Mouse (Mus musculus): ENCODE results near the gene Ropn1l. TPM values are rescaled to one million over a fixed set of nuclear protein-coding genes. Genes with fewer than 3 reads are reported as not detected.

Gene Ropn1l
- polyA plus RNA-seq, 1 experiment from 2014 or later: 3.2 TPM

GRCm38 (mm10) chr15:31418686-31419024, 34.9 kb downstream of the Ropn1l start:
- ATAC-seq: peak; percentile 44; the same call in 1 of the 2 replicates
- H3K27ac ChIP-seq (ENCODE audit: low read depth, low read length): no peak overlapping the region
- H3K4me1 ChIP-seq (ENCODE audit: control insufficient read depth, insufficient read depth, low read length): no peaks in the 10 kb centered on the region
- H3K36me3 ChIP-seq (ENCODE audit: control insufficient read depth, insufficient read depth, low read length): no peaks in the 10 kb centered on the region
- DNase-seq (ENCODE audit: low spot score): peak; percentile 22
- 32% methylated on average over 7 of the region's 7 CpGs for WGBS
- no peak overlapping the region for H3K4me2 ChIP-seq (ENCODE audit: low read length)
- no peaks in the 10 kb centered on the region for H3K27me3 ChIP-seq (replicated peaks; ENCODE audit: control insufficient read depth, insufficient read depth, low read length)
- no peak overlapping the region for H3K9ac ChIP-seq (ENCODE audit: low read length)
- no peak overlapping the region for H3K4me3 ChIP-seq (ENCODE audit: low read depth, low read length)
- H3K9me3 ChIP-seq (replicated peaks; ENCODE audit: control insufficient read depth, low read length): no peaks in the 10 kb centered on the region

GRCm38 (mm10) chr15:31417796-31418685, 35.5 kb downstream of the Ropn1l start:
- peak; percentile 32 for ATAC-seq
- Histone ChIP-seq H3K36me3 (ENCODE audit: control insufficient read depth, insufficient read depth, low read length) (no peaks in the 10 kb centered on the region), H3K9ac (ENCODE audit: low read length) (no peak overlapping the region), H3K4me1 (ENCODE audit: control insufficient read depth, insufficient read depth, low read length) (no peaks in the 10 kb centered on the region), H3K27ac (ENCODE audit: low read depth, low read length) (no peak overlapping the region), H3K9me3 (replicated peaks; ENCODE audit: control insufficient read depth, low read length) (no peaks in the 10 kb centered on the region), H3K4me3 (ENCODE audit: low read depth, low read length) (no peak overlapping the region), H3K4me2 (ENCODE audit: low read length) (no peak overlapping the region), H3K27me3 (replicated peaks; ENCODE audit: control insufficient read depth, insufficient read depth, low read length) (no peaks in the 10 kb centered on the region)
- no peak for DNase-seq (ENCODE audit: low spot score)
- WGBS: 70% methylated on average over 21 of the region's 21 CpGs

GRCm38 (mm10) chr15:31417409-31417795, 36.1 kb downstream of the Ropn1l start:
- WGBS: 74% methylated on average over 6 of the region's 6 CpGs
- no peak overlapping the region for H3K27ac ChIP-seq (ENCODE audit: low read depth, low read length)
- no peak overlapping the region for H3K9ac ChIP-seq (ENCODE audit: low read length)
- no peak overlapping the region for H3K4me3 ChIP-seq (ENCODE audit: low read depth, low read length)
- H3K4me1 ChIP-seq (ENCODE audit: control insufficient read depth, insufficient read depth, low read length): no peaks in the 10 kb centered on the region
- no peaks in the 10 kb centered on the region for H3K36me3 ChIP-seq (ENCODE audit: control insufficient read depth, insufficient read depth, low read length)
- H3K4me2 ChIP-seq (ENCODE audit: low read length): no peak overlapping the region
- DNase-seq (ENCODE audit: low spot score) (no peak), ATAC-seq (no peak)
- H3K27me3 ChIP-seq (replicated peaks; ENCODE audit: control insufficient read depth, insufficient read depth, low read length): no peaks in the 10 kb centered on the region
- no peaks in the 10 kb centered on the region for H3K9me3 ChIP-seq (replicated peaks; ENCODE audit: control insufficient read depth, low read length)

GRCm38 (mm10) chr15:31415181-31415580, 38.4 kb downstream of the Ropn1l start:
- Histone ChIP-seq H3K27me3 (replicated peaks; ENCODE audit: control insufficient read depth, insufficient read depth, low read length) (no peaks in the 10 kb centered on the region), H3K4me1 (ENCODE audit: control insufficient read depth, insufficient read depth, low read length) (no peaks in the 10 kb centered on the region), H3K36me3 (ENCODE audit: control insufficient read depth, insufficient read depth, low read length) (no peaks in the 10 kb centered on the region), H3K9me3 (replicated peaks; ENCODE audit: control insufficient read depth, low read length) (no peaks in the 10 kb centered on the region), H3K27ac (ENCODE audit: low read depth, low read length) (no peak overlapping the region), H3K9ac (ENCODE audit: low read length) (no peak overlapping the region), H3K4me2 (ENCODE audit: low read length) (no peak overlapping the region), H3K4me3 (ENCODE audit: low read depth, low read length) (no peak overlapping the region)
- WGBS: 80% methylated on average over 4 of the region's 4 CpGs
- ATAC-seq: no peak
- no peak for DNase-seq (ENCODE audit: low spot score)

- ATAC-seq: no peak
- no peak overlapping the region for H3K4me3 ChIP-seq (ENCODE audit: low read depth, low read length)
- no peaks in the 10 kb centered on the region for H3K27me3 ChIP-seq (replicated peaks; ENCODE audit: control insufficient read depth, insufficient read depth, low read length)
- no peak overlapping the region for H3K9ac ChIP-seq (ENCODE audit: low read length)
- WGBS: 56% methylated on average over 6 of the region's 6 CpGs
- H3K36me3 ChIP-seq (ENCODE audit: control insufficient read depth, insufficient read depth, low read length): no peaks in the 10 kb centered on the region
- H3K4me2 ChIP-seq (ENCODE audit: low read length): no peak overlapping the region
- H3K27ac ChIP-seq (ENCODE audit: low read depth, low read length): no peak overlapping the region
- no peak for DNase-seq (ENCODE audit: low spot score)
- H3K9me3 ChIP-seq (replicated peaks; ENCODE audit: control insufficient read depth, low read length): no peaks in the 10 kb centered on the region
- no peaks in the 10 kb centered on the region for H3K4me1 ChIP-seq (ENCODE audit: control insufficient read depth, insufficient read depth, low read length)
Observed at GRCm38 (mm10) chr15:31414179-31414898, 39.2 kb downstream of the Ropn1l start.

- no peak for DNase-seq (ENCODE audit: low spot score)
- Histone ChIP-seq H3K9ac (ENCODE audit: low read length) (no peak overlapping the region), H3K27me3 (replicated peaks; ENCODE audit: control insufficient read depth, insufficient read depth, low read length) (no peaks in the 10 kb centered on the region), H3K4me1 (ENCODE audit: control insufficient read depth, insufficient read depth, low read length) (no peaks in the 10 kb centered on the region), H3K4me2 (ENCODE audit: low read length) (no peak overlapping the region), H3K36me3 (ENCODE audit: control insufficient read depth, insufficient read depth, low read length) (no peaks in the 10 kb centered on the region), H3K27ac (ENCODE audit: low read depth, low read length) (no peak overlapping the region), H3K4me3 (ENCODE audit: low read depth, low read length) (no peak overlapping the region), H3K9me3 (replicated peaks; ENCODE audit: control insufficient read depth, low read length) (no peaks in the 10 kb centered on the region)
- no peak for ATAC-seq
- WGBS: 85% methylated on average over 6 of the region's 6 CpGs
Observed at GRCm38 (mm10) chr15:31413662-31414061, 39.9 kb downstream of the Ropn1l start.

GRCm38 (mm10) chr15:31412933-31413332, 40.6 kb downstream of the Ropn1l start:
- no peaks in the 10 kb centered on the region for H3K27me3 ChIP-seq (replicated peaks; ENCODE audit: control insufficient read depth, insufficient read depth, low read length)
- no peaks in the 10 kb centered on the region for H3K4me1 ChIP-seq (ENCODE audit: control insufficient read depth, insufficient read depth, low read length)
- ATAC-seq (no peak), DNase-seq (ENCODE audit: low spot score) (no peak)
- no peaks in the 10 kb centered on the region for H3K9me3 ChIP-seq (replicated peaks; ENCODE audit: control insufficient read depth, low read length)
- H3K9ac ChIP-seq (ENCODE audit: low read length): no peak overlapping the region
- no peak overlapping the region for H3K4me2 ChIP-seq (ENCODE audit: low read length)
- H3K4me3 ChIP-seq (ENCODE audit: low read depth, low read length): no peak overlapping the region
- WGBS: 60% methylated on average over 3 of the region's 3 CpGs
- no peak overlapping the region for H3K27ac ChIP-seq (ENCODE audit: low read depth, low read length)
- H3K36me3 ChIP-seq (ENCODE audit: control insufficient read depth, insufficient read depth, low read length): no peaks in the 10 kb centered on the region

GRCm38 (mm10) chr15:31412436-31412835, 41.1 kb downstream of the Ropn1l start:
- WGBS: 85% methylated on average over 6 of the region's 6 CpGs
- Histone ChIP-seq H3K9me3 (replicated peaks; ENCODE audit: control insufficient read depth, low read length) (no peaks in the 10 kb centered on the region), H3K4me1 (ENCODE audit: control insufficient read depth, insufficient read depth, low read length) (no peaks in the 10 kb centered on the region), H3K9ac (ENCODE audit: low read length) (no peak overlapping the region), H3K36me3 (ENCODE audit: control insufficient read depth, insufficient read depth, low read length) (no peaks in the 10 kb centered on the region), H3K27ac (ENCODE audit: low read depth, low read length) (no peak overlapping the region), H3K4me3 (ENCODE audit: low read depth, low read length) (no peak overlapping the region), H3K27me3 (replicated peaks; ENCODE audit: control insufficient read depth, insufficient read depth, low read length) (no peaks in the 10 kb centered on the region), H3K4me2 (ENCODE audit: low read length) (no peak overlapping the region)
- DNase-seq (ENCODE audit: low spot score): no peak
- no peak for ATAC-seq

GRCm38 (mm10) chr15:31407490-31407889, 46.0 kb downstream of the Ropn1l start:
- no peak for ATAC-seq
- Histone ChIP-seq H3K4me3 (ENCODE audit: low read depth, low read length) (no peak overlapping the region), H3K4me2 (ENCODE audit: low read length) (no peak overlapping the region), H3K9me3 (replicated peaks; ENCODE audit: control insufficient read depth, low read length) (no peaks in the 10 kb centered on the region), H3K9ac (ENCODE audit: low read length) (no peak overlapping the region), H3K4me1 (ENCODE audit: control insufficient read depth, insufficient read depth, low read length) (no peaks in the 10 kb centered on the region), H3K36me3 (ENCODE audit: control insufficient read depth, insufficient read depth, low read length) (no peaks in the 10 kb centered on the region), H3K27ac (ENCODE audit: low read depth, low read length) (no peak overlapping the region), H3K27me3 (replicated peaks; ENCODE audit: control insufficient read depth, insufficient read depth, low read length) (no peaks in the 10 kb centered on the region)
- DNase-seq (ENCODE audit: low spot score): no peak
- 89% methylated on average over 4 of the region's 4 CpGs for WGBS

Data from forebrain, embryonic 14.5 days (tissue).